Mouse (Mus musculus): ENCODE measurements around the gene Gm17455.

DNA sequence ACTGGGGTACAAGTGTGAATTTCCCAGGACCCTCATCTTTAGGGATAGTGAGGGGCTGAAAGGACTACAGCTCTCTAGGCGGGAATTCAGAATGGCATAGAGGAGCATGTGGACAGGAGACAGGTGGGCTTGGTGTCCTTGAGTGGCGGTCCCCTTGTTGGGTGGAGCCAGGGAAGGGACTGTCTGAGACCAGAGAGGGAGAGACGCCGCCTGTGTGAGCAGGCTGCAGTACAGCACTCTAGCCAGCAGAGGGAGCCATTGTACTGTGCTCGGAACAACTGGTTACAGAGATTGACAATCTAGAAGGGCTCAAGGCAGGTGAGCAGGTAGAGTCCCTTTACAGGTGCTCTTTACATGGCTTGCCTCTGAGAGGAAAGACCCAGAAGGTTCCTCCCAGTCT lies 8.3 kb downstream of the Gm17455 start:
- TF ChIP-seq CHD2 (IDR thresholded peaks at IDR 0.05; ENCODE audit: low read depth, low read length): no peak
- no peak for TF ChIP-seq MAFK (IDR thresholded peaks at IDR 0.05; ENCODE audit: insufficient read depth, low read depth, low read length)
- no peak for TF ChIP-seq ZNF384 (IDR thresholded peaks at IDR 0.05; ENCODE audit: low read depth, low read length)
